Mouse (Mus musculus) right cerebral cortex, postnatal 36 days (tissue): ENCODE measurements at regions not wholly inside any gene's neighbourhood (a gene's known extent, or its start where the extent isn't known, plus 50 kb on each side); places are given as distances from the start of the nearest gene placed in this dataset.

Experiments
- DNase-seq, 2 experiments: peaks; one replicate each; pipeline ENCODE4 v3.0.0; 2022; ENCODE audit warnings: low spot score in 2 of 2, mixed read lengths in 1 of 2

DNA sequence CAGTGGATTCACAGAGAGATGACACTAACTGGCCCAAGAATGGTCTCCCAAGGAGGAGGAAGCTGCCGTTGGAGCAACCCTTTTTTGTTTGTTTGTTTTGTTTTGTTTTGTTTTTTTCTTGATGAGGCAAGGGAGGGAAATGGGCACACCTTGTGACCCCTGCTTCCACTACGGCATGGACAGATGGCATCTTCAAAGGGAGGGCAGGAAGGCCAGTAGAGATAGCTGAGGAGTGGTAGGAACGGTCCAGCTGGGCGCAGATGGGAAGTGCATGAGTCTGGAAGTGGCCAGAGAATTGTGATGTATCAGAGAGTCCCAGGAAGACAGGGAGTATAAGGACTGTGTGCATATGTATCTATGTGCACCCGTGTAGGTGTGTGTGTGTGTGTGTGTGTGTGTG is 63.1 kb upstream of the Gjb5 start:
- DNase-seq, result no peak

DNA sequence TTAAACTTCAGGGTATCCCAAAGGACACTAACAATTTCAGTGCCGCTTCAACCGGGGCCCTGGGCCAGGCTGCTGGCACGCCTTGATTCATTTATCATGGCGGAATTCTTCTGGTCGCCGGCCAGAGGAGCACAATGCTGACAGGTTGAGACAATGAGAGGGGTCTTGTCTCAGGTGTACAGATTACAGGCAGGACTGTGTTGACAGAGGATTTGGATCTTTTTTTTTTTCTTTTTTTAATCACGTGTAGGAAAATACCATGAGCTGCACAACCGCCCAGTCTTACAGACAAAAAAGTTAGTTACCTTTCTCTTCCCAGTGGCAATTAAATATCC is 61.8 kb upstream of the Gjb5 start:
- no peak for DNase-seq

DNA sequence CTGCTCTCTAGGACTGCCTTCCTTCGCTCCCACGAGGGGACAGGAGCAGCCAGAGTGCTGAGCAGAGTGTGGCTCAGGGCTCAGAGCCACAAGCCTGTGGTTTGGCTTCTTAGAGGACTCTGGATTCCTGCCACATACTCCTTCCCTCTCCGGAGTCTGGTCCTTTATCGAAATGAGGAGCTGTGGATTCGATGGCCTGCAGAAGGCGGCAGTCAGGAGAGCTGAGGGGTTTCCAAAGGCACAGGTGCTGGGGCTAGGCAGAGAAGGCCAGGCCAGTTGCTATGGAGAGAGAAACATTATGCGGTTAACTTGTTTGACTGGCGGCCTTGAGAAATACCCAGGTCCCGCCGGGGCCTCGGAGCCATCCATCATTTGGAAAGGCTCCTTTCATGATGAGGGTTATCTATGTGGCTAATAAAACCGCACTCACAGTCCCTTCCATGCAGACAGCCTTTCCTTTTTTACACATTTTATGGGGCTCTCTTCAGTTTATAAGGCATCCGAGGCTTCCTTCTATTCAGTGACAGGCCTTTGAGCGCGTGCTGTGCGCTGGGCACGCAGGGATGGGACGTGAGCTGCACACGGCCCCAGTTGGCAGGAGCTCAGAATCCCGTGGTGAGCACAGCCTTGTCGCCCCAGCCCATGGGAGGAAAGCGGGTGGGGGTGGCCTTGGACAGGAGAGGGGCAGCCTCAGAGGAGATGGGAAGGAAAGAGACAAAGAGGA is 61.2 kb upstream of the Gjb5 start:
- no peak for DNase-seq

DNA sequence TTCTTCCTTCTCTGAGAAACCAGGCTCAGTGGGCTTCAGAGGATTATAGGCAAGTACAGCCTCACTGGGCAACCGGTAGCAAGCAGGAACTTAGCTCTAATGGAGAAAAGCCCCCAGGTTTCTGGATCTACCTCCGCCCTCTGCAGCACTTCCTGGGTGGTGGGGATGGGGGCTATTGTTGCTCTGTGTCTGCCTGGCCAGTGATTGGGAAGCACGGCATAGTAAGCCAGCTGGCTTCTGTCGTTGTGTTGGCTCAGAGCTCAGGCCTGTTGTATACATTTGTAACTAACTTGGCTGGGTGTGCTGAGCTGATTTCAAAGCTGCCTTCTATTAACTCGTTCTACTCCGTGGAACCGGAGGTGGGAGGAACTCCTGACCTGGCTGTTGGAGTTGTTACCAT is 58.9 kb upstream of the Gjb5 start:
- DNase-seq, result no peak

DNA sequence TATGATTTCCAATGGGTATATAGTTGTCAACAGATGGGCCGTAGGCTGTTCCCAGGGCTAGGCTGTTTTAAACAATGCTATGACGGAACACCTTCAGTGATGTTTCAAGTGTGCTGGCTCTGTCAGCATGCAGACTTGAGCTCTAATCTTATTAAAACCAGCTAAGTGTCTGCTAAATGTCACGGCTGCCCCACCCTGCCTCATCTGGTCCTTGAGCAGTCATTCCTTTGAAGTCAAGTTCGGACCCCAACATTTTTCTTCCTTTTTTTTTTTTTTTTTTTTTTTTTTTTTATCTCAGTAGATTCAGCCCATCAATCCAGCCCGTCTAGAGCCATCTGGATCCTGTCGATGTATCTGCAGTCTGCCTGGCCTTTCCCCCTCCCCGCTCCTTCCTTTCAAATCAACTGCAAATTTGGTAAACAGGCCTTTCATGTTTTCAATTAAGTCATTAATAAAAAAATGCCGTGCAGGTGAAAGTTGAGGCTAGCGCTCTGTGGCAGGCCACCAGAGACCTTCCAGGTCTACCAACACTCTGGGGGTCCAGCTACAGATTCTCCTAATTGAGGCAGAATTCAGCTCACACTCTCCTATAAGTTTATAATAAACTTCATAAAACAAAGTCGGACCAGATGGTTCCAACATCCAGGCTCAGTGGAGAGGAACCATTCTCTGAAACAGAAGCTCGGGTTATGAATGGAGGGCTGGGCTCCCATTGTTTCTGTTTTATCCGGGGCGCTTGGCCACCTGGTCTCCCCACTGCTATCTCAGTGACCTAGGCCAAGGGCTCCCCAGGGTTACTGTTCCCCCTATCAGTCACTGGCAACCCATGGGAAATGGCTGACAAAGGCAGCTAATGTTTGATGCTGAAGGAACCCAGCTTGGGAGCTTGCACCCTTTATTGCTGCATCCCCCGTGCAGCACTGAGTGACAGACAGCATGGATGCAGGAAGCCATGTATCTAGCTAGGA is 56.3 kb upstream of the Gjb5 start:
- DNase-seq, result no peak
